Mouse (Mus musculus): ENCODE results near the gene Pus10. TPM values are rescaled to one million over a fixed set of nuclear protein-coding genes. Genes with fewer than 3 reads are reported as not detected.

Pus10 gene
- polyA plus RNA-seq, 1 experiment from 2014 or later: 17.0 TPM

- Histone ChIP-seq H3K4me2 (ENCODE audit: low read length) (no peak overlapping the region), H3K9me3 (ENCODE audit: control insufficient read depth, low read length) (no peaks in the 10 kb centered on the region), H3K27me3 (replicated peaks; ENCODE audit: control insufficient read depth, insufficient read depth, low read length) (peaks cover 3% of the 10 kb centered on the region; the same call in 1 of the 2 replicates), H3K4me3 (replicated peaks; ENCODE audit: low read length) (no peak overlapping the region), H3K4me1 (replicated peaks; ENCODE audit: control insufficient read depth, insufficient read depth, low read length) (peaks cover 8% of the 10 kb centered on the region), H3K27ac (ENCODE audit: low read length) (no peak overlapping the region), H3K9ac (replicated peaks; ENCODE audit: low read depth, low read length) (no peak overlapping the region), H3K36me3 (ENCODE audit: control insufficient read depth, insufficient read depth) (no peaks in the 10 kb centered on the region)
- ATAC-seq: no peak
- 88% methylated on average over 1 of the region's 1 CpGs for WGBS
These were observed 102.5 kb downstream of the Pus10 start for GRCm38 (mm10) chr11:23767928-23768327.

DNA sequence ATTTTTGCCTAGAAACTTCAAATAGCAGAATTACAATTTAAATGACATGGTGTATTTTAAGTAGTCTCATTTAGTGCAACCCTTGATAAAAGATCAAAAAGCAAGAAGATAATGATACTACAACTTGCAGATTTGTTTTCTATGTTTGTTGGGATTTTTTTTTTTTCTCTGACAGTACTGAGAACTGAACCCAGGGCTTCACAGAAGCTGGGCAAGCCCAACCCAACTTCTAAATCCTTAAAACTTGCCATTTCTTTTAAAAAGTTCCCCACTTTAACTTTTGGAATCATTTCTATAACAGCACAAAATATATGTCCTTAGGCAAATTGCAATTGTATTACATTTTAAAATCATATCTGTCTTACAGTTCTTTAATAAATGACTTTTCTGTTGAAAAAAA, 103.6 kb downstream of the Pus10 start:
- no peaks in the 10 kb centered on the region for H3K36me3 ChIP-seq (ENCODE audit: control insufficient read depth, insufficient read depth)
- ATAC-seq: no peak
- H3K9me3 ChIP-seq (ENCODE audit: control insufficient read depth, low read length): no peaks in the 10 kb centered on the region
- H3K4me3 ChIP-seq (replicated peaks; ENCODE audit: low read length): no peak overlapping the region
- peaks cover 3% of the 10 kb centered on the region; the same call in 1 of the 2 replicates for H3K27me3 ChIP-seq (replicated peaks; ENCODE audit: control insufficient read depth, insufficient read depth, low read length)
- H3K9ac ChIP-seq (replicated peaks; ENCODE audit: low read depth, low read length): no peak overlapping the region
- no peak overlapping the region for H3K27ac ChIP-seq (ENCODE audit: low read length)
- H3K4me1 ChIP-seq (replicated peaks; ENCODE audit: control insufficient read depth, insufficient read depth, low read length): peaks cover 8% of the 10 kb centered on the region
- H3K4me2 ChIP-seq (ENCODE audit: low read length): no peak overlapping the region

GRCm38 (mm10) chr11:23769686-23770509, 104.4 kb downstream of the Pus10 start:
- under 1% methylated on average over 25 of the region's 25 CpGs for WGBS
- Histone ChIP-seq H3K4me3 (replicated peaks; ENCODE audit: low read length) (peak overlapping the region; percentile 83), H3K4me2 (ENCODE audit: low read length) (peak overlapping the region; percentile 91), H3K27me3 (replicated peaks; ENCODE audit: control insufficient read depth, insufficient read depth, low read length) (peaks cover 3% of the 10 kb centered on the region; the same call in 1 of the 2 replicates), H3K9me3 (ENCODE audit: control insufficient read depth, low read length) (no peaks in the 10 kb centered on the region), H3K4me1 (replicated peaks; ENCODE audit: control insufficient read depth, insufficient read depth, low read length) (peaks cover 8% of the 10 kb centered on the region), H3K36me3 (ENCODE audit: control insufficient read depth, insufficient read depth) (no peaks in the 10 kb centered on the region), H3K9ac (replicated peaks; ENCODE audit: low read depth, low read length) (peak overlapping the region; percentile 72), H3K27ac (ENCODE audit: low read length) (no peak overlapping the region)
- ATAC-seq: no peak; the same call in none of the 2 replicates

DNA sequence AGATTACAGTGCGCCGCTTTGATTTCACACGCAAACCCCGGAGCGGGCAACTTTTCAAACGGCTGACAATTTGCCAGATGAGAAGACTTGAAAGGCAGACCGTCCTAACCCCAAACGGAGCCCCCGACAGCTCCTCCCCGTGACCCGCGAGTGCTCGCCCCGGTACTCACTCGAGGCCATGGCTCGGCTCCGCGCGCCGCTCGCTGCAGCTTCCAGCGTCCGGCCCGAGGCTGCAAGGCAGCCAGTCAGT, 105.0 kb downstream of the Pus10 start:
- peaks cover 3% of the 10 kb centered on the region; the same call in 1 of the 2 replicates for H3K27me3 ChIP-seq (replicated peaks; ENCODE audit: control insufficient read depth, insufficient read depth, low read length)
- peaks cover 8% of the 10 kb centered on the region for H3K4me1 ChIP-seq (replicated peaks; ENCODE audit: control insufficient read depth, insufficient read depth, low read length)
- ATAC-seq: no peak
- under 1% methylated on average over 24 of the region's 24 CpGs for WGBS
- peak overlapping the region; percentile 71; the same call in 1 of the 2 replicates for H3K27ac ChIP-seq (ENCODE audit: low read length)
- peak overlapping the region; percentile 72 for H3K9ac ChIP-seq (replicated peaks; ENCODE audit: low read depth, low read length)
- H3K4me3 ChIP-seq (replicated peaks; ENCODE audit: low read length): peak overlapping the region; percentile 83
- H3K36me3 ChIP-seq (ENCODE audit: control insufficient read depth, insufficient read depth): no peaks in the 10 kb centered on the region
- no peaks in the 10 kb centered on the region for H3K9me3 ChIP-seq (ENCODE audit: control insufficient read depth, low read length)
- H3K4me2 ChIP-seq (ENCODE audit: low read length): peak overlapping the region; percentile 91

GRCm38 (mm10) chr11:23770760-23771506, 105.5 kb downstream of the Pus10 start, which contains the start of gene Rel:
Gene Rel (minus strand): TSS chr11:23770970.
- Histone ChIP-seq H3K4me1 (replicated peaks; ENCODE audit: control insufficient read depth, insufficient read depth, low read length) (peaks cover 8% of the 10 kb centered on the region), H3K9me3 (ENCODE audit: control insufficient read depth, low read length) (no peaks in the 10 kb centered on the region), H3K4me3 (replicated peaks; ENCODE audit: low read length) (peak within 1 kb of the TSS; percentile 83), H3K36me3 (ENCODE audit: control insufficient read depth, insufficient read depth) (no peaks in the 10 kb centered on the region), H3K27ac (ENCODE audit: low read length) (peak within 1 kb of the TSS; percentile 71), H3K4me2 (ENCODE audit: low read length) (peak within 1 kb of the TSS; percentile 91), H3K27me3 (replicated peaks; ENCODE audit: control insufficient read depth, insufficient read depth, low read length) (peaks cover 3% of the 10 kb centered on the region; the same call in 1 of the 2 replicates), H3K9ac (replicated peaks; ENCODE audit: low read depth, low read length) (peak within 1 kb of the TSS; percentile 72)
- peak; percentile 95 for ATAC-seq
- WGBS: under 1% methylated on average over 74 of the region's 88 CpGs

DNA sequence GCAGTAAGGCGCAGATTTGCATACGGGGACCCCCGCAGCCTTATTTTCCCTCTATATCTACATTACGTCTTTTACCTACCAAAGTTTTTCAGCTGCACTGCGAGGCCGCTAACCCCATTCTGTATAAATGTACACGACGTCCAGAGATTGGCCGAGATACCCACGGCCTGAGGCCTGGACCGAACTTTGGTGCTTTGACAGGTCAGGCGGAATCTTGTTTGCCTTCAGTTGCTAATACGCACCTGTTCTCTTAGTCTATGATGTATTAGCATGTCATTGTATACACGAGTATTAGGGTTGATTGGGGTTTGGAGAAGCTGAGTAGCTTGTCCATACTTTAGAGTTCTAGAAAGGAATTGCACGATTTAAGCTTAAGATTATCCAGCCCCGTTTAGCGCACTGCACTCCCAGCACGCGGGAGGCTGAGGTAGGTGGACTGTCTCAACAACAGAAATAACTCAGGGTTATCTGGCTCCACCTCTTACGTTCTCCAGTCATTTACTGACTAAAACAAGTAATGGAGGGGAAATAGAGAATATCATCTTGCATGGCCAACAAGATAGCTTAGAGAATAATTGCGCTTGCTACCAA, 106.1 kb downstream of the Pus10 start:
- Histone ChIP-seq H3K27me3 (replicated peaks; ENCODE audit: control insufficient read depth, insufficient read depth, low read length) (peaks cover 3% of the 10 kb centered on the region; the same call in 1 of the 2 replicates), H3K9me3 (ENCODE audit: control insufficient read depth, low read length) (no peaks in the 10 kb centered on the region), H3K9ac (replicated peaks; ENCODE audit: low read depth, low read length) (peak overlapping the region; percentile 72), H3K4me1 (replicated peaks; ENCODE audit: control insufficient read depth, insufficient read depth, low read length) (peaks cover 8% of the 10 kb centered on the region), H3K4me2 (ENCODE audit: low read length) (peak overlapping the region; percentile 91), H3K4me3 (replicated peaks; ENCODE audit: low read length) (peak overlapping the region; percentile 83), H3K27ac (ENCODE audit: low read length) (no peak overlapping the region; the same call in 1 of the 2 replicates), H3K36me3 (ENCODE audit: control insufficient read depth, insufficient read depth) (no peaks in the 10 kb centered on the region)
- 6% methylated on average over 21 of the region's 21 CpGs for WGBS
- ATAC-seq: no peak

DNA sequence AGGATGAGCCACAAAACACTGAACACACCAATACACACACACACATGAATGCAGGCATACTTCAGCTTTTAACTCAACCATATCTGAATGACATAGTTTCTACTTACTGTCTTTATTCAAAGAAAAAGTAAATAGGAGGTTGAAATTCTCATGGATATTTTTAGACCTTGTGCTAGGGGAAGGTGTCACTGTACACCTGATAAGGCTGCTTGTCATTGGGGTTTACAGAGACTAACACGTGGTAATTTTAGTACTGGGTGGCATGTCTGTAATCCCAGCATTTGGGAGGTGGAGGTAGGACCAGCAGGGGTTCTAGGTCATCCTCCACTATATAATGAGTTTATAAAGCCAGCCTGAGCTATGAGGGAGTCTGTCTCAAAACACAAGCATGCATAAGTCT, 107.0 kb downstream of the Pus10 start:
- 34% methylated on average over 1 of the region's 1 CpGs for WGBS
- H3K9ac ChIP-seq (replicated peaks; ENCODE audit: low read depth, low read length): no peak overlapping the region

GRCm38 (mm10) chr11:23778787-23779201, 113.3 kb downstream of the Pus10 start:
- Histone ChIP-seq H3K4me3 (replicated peaks; ENCODE audit: low read length) (no peak overlapping the region), H3K27me3 (replicated peaks; ENCODE audit: control insufficient read depth, insufficient read depth, low read length) (no peaks in the 10 kb centered on the region), H3K4me2 (ENCODE audit: low read length) (no peak overlapping the region), H3K36me3 (ENCODE audit: control insufficient read depth, insufficient read depth) (no peaks in the 10 kb centered on the region), H3K9me3 (ENCODE audit: control insufficient read depth, low read length) (no peaks in the 10 kb centered on the region), H3K27ac (ENCODE audit: low read length) (no peak overlapping the region), H3K9ac (replicated peaks; ENCODE audit: low read depth, low read length) (no peak overlapping the region), H3K4me1 (replicated peaks; ENCODE audit: control insufficient read depth, insufficient read depth, low read length) (no peaks in the 10 kb centered on the region)
- 90% methylated on average over 8 of the region's 8 CpGs for WGBS
- no peak for ATAC-seq

More for the DNA sequence above, 107.0 kb downstream of the Pus10 start:
- ATAC-seq: no peak
- H3K27me3 ChIP-seq (replicated peaks; ENCODE audit: control insufficient read depth, insufficient read depth, low read length): peaks cover 3% of the 10 kb centered on the region; the same call in 1 of the 2 replicates
- H3K4me2 ChIP-seq (ENCODE audit: low read length): no peak overlapping the region
- H3K9me3 ChIP-seq (ENCODE audit: control insufficient read depth, low read length): no peaks in the 10 kb centered on the region
- no peaks in the 10 kb centered on the region for H3K36me3 ChIP-seq (ENCODE audit: control insufficient read depth, insufficient read depth)
- H3K27ac ChIP-seq (ENCODE audit: low read length): no peak overlapping the region
- H3K4me3 ChIP-seq (replicated peaks; ENCODE audit: low read length): no peak overlapping the region
- H3K4me1 ChIP-seq (replicated peaks; ENCODE audit: control insufficient read depth, insufficient read depth, low read length): peaks cover 8% of the 10 kb centered on the region

GRCm38 (mm10) chr11:23782038-23782437, 116.6 kb downstream of the Pus10 start:
- no peaks in the 10 kb centered on the region for H3K27me3 ChIP-seq (replicated peaks; ENCODE audit: control insufficient read depth, insufficient read depth, low read length)
- H3K27ac ChIP-seq (ENCODE audit: low read length): no peak overlapping the region
- no peak overlapping the region for H3K9ac ChIP-seq (replicated peaks; ENCODE audit: low read depth, low read length)
- no peak for ATAC-seq
- H3K4me3 ChIP-seq (replicated peaks; ENCODE audit: low read length): no peak overlapping the region
- H3K9me3 ChIP-seq (ENCODE audit: control insufficient read depth, low read length): no peaks in the 10 kb centered on the region
- WGBS: 88% methylated on average over 3 of the region's 3 CpGs
- no peaks in the 10 kb centered on the region for H3K4me1 ChIP-seq (replicated peaks; ENCODE audit: control insufficient read depth, insufficient read depth, low read length)
- H3K4me2 ChIP-seq (ENCODE audit: low read length): no peak overlapping the region
- no peaks in the 10 kb centered on the region for H3K36me3 ChIP-seq (ENCODE audit: control insufficient read depth, insufficient read depth)

All from forebrain, embryonic 16.5 days (tissue).